Mouse (Mus musculus): ENCODE results near the gene Ccdc12.
"Not testable (repeated sequence)": the region's sequence is repeated elsewhere in the genome, so short reads cannot be mapped to it uniquely, and the experiment has no call there.

The Ccdc12 gene

DNA sequence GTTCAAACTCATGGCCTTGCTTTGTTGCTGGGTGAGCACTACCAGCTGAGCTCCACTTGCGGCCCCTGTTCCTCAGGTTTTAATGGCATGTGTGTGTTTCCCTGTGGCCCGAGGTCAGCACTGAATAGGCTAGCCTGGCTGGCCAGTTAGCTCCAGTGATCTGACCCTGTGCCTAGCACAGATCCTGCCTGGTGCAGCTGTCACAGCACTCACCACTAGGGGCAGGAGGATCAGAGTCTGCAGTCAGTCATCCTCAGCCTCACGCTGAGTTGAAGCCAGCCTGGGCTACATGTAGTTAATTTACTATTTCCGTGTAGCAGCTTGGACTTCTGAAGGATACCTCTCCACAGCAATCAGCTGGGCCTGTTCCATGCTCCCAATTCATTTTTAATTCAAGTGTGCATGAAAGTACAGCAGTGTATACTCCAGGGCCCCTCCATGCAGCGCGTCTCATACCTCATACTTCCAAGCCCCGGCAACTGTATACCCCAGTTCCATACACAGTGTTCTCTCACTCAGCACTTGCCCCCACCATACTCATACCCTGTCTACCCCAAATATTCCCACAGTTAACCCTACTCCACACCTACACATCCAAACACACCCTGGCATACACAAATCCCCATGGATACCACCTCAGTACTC lies 16.3 kb downstream of the Ccdc12 start:
- DNase-seq (ENCODE audit: extremely low spot score, low spot score): no peak

DNA sequence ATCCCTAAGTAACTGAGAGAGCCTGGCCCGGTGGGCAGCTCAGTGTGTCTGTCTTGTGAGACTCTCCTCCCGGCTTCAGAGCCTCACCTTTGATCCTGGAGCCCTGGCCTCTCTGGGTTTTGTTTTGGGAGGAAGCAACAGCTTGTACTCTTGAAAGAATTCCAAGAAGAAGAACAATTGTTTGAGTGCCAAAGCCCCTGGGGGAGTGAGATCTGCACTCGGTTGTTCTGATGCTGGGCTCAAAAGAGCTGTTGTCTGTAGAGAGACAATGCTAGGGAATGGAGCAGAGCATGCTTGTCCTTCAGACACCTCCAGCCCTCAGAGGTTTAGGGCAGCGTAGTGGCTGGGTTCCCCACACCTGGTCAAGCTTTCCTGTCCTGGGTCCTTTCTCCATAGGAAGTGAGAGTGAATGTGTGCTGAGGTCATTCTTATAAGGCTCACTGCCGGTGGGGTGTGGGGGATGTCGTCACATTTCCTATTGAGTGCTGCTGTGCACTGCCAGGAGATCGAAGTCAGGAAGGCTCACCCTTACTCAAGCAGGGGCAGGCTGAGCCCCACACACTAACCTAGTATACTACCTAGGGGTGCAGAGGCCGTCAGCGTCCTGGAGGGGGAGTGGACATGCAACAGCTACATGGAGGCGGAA lies 16.9 kb downstream of the Ccdc12 start:
- DNase-seq (ENCODE audit: extremely low spot score, low spot score): no peak

DNA sequence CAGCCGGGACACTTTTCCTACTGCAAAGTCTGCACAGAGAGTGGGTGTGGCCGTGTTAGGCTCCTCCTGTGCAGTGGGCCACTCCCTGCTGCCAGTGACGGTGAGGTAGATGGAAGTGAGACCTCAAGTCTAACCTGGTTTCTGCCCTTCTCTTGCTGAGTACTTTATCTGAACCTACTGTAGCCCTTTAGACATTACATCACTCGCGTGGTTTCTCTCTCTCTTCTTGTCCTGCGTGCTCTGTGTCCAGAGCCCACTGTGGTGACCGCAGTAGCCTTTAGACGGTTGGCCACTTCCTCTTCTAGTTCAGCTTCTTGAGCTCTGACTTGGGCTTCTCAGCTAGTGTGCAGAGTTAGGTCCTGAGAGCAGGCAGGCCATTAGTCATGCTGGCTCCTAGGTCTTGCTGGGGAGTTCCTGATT lies 20.2 kb downstream of the Ccdc12 start:
- DNase-seq (ENCODE audit: extremely low spot score, low spot score): no peak

DNA sequence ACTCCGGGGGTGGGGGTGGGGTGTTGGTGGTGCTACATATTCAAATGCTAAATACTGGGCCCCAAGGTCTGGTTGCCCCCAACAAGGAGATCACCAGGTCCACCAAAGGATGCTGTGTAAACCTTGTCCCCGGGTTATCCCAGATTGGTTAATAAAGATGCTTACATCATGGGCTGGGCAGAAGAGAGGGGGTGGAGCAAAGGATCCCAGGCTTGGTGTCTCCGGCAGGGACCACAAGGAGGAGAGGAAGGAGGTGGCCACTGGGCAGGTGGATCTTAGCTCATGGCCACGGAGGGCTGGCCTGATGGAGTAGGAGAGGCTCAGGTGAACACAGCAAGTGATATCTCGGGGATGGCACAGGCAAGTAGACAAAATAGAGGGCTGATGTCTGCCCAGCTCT lies 22.6 kb downstream of the Ccdc12 start:
- DNase-seq (ENCODE audit: extremely low spot score, low spot score): no peak

DNA sequence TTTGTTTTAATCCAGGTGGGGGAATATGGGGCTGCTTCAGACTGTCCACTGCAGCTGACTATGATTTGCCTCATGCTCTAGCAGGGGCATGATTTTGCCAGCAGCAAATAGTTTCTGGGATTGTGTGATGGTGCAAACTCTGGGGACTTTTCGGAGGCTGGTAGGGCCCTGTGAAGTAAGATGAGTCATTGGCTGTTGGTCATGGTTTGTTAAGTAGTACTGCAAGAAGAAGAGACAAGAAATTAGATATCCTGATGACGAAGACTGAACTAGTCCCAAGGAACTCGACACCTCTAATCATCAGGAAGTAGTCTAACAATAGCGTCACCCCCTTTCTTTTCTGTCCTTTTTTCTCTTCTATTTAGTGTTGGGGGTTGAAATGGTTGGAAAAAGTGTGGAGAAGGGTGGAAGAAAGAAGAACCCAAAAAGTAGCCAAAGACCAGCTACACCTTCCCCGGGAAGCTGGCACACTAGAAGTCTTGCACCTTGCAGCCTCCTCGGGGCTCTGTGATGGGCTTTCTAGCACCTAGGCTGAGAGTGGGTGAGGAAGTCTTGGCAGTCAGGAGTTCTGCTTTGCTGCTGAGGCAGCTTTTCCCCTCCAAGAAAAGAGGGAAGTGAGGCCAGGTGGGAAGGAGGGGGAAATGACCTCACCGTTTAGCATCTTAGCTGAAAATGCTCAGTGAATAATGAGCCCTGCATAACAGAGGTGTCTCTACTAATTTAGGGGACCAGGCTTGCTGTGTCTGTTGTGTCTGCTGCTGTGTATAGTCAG lies 24.6 kb downstream of the Ccdc12 start:
- DNase-seq (ENCODE audit: extremely low spot score, low spot score): no peak

DNA sequence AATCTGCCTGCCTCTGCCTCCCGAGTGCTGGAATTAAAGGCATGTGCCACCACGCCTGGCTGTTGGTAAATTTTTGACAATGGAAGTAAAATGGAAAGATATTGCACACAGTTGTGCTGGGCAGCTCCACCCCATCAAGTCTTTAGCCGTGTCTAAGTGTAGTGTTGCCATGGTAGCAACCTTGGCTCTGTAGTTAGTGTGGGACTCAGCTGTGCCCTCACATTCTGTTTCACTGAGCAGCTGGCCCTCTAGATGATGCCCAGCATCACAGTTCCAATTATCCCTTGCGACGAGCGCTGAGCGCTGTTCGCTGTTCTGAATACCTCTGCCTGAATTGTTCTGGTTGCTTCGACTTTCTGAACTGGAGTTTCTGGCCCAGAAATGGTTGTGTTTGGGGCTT lies 25.5 kb downstream of the Ccdc12 start:
- DNase-seq (ENCODE audit: extremely low spot score, low spot score): no peak

DNA sequence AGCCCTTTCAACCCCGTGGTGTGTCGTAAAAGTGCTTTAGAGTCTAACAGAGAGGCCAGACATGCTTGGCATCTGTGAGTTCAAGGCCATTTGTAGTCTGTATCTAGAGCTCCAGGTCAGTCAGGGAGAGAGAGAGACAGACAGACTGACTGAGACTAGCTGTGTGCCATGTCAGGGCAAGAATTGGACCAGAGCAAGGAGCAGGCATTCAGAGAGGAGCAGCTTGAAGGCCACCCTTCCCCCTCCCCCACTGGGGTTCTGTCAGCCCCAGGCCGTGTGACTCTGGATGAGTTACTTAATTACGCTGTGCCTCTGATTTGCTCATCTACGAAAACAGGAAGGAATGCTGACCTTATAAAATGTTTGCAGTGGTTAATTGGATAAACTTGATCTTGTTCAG lies 26.0 kb downstream of the Ccdc12 start:
- no peak for DNase-seq (ENCODE audit: extremely low spot score, low spot score)

DNA sequence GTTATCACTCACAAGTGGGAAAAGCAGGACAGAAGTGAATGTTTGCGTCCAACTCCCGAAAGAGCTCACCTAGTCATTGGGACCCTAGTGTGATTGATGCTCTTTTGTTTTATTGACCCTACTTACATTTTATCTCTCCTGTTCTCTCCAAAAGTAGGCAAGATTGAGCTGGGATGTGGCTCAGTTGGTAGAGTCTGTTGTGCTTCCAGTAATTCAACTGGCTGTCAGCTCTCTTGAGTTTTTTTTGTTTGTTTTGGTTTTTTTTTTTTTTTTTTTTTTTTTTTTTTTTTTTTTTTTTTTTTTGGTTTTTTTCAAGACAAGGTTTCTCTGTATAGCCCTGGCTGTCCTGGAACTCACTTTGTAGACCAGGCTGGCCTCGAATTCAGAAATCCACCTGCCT lies 26.4 kb downstream of the Ccdc12 start:
- not testable (repeated sequence) for DNase-seq (ENCODE audit: extremely low spot score, low spot score)

DNA sequence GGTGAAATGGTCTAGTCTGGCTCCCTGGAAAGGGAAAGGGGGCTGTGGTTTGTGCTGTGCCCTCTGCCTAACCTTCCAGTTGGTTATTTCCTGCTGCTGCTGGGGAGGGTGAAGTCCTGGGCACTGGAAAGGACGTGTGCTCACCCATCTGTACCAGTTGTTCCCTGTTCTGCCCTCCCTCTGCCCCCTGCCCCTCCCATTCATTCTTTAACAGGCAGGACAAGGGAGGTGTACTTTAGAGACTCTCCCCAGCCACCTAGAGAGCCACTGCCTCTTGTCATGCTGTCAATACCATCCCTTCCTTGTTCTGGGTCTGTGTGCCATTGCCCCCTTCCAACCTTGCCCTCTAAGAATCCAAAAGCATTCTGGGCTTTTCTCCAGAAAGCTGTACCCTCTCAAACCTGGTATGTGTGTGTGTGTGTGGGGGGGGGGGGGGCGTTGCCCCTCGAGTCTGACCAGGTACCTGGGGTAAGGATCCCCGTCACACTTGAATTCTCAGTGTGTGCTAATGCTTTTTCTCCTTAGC lies 27.3 kb downstream of the Ccdc12 start:
- no peak for DNase-seq (ENCODE audit: extremely low spot score, low spot score)

DNA sequence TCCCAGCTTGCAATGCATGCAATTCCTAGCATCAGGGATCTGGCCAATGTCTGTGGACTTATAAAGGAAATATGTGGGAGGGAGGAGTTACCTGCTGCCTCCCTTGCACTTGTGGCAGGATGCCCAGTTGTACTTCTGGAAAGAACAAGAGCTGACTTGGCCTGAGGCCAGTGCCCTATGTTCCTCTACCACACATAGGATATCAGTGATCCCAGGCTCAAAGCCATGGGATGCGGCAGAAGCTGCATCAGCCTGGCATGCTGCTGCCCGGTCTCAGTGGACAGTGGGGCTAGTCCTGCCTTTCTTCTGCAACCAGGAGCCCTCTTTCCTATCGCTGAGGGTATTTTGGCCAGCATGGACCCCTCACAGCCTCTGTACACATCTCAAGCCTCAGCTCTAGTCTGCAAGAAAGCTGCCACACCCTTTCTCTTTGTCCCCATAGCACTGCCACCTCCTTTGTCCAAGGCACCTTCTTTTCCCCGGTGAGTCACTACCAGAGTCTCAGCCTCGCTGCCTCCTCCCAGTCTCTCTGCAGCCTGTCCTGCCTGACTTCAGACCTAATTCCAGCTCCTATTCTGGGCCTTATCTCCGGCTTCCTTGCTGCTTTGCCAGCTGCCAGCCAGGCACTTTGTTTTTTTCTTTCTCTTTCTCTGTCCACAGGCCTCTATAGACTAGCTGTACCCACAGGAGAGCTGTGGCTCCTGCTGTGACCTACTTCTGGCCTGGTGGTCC lies 28.0 kb downstream of the Ccdc12 start:
- no peak for DNase-seq (ENCODE audit: extremely low spot score, low spot score)

DNA sequence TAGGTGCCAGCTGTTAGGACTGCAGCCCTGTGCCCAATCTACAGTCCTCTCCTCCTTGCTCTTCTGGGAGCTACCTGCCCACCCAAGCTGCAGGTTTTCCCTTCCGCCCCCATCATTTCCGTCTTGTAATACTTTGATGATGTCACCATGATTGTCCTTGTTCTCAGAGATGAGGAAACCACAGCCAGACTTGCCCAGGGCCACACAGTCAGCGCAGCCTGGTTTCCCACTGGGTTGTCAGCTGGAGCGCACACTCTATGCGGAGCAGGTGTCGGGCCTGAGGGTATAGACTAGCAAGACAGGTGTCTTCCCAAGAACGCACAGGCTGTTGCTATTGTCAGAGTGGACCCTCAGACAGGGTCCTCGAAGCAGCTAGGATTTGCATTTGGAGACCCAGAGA lies 28.9 kb downstream of the Ccdc12 start:
- DNase-seq (ENCODE audit: extremely low spot score, low spot score): no peak

DNA sequence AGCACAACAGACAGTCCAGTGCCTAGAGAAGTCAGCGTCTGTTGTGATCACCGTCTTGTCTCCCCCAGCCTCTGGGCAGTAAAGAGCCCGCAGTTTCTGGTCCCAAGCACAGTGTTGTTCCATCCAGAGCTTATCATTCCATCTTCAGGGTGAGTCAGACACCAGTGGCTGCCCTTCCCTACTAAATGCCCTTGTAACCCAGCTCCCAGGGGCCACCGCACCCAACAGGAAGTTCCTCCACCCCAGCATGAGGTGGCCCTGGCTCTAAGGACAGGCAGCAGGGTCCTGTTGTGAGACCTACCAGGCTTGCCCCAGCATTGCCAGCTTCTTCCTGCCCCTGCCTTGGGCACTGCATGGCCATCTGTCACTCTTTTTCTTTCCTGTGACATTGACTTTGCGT lies 29.3 kb downstream of the Ccdc12 start:
- DNase-seq (ENCODE audit: extremely low spot score, low spot score): no peak

DNA sequence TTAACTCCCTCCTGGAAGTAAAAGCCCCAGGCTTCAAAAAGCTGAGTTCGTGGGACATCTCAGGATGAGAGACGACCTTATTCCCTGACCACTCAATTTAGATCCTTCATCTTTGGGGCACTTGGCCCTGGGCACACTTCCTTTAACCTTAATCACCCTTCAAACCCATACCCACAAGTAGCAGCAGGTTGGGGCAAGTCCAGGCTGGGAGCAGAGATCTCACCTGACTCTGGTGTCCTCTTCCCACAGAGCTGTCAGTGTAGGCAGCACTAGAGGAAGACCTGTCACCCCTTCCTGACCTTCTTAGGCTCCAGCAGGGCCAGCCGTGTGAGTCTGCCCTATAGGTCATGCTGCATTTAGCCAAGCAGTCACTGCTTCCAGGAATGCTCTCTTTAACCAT lies 30.2 kb downstream of the Ccdc12 start:
- DNase-seq (ENCODE audit: extremely low spot score, low spot score): no peak

DNA sequence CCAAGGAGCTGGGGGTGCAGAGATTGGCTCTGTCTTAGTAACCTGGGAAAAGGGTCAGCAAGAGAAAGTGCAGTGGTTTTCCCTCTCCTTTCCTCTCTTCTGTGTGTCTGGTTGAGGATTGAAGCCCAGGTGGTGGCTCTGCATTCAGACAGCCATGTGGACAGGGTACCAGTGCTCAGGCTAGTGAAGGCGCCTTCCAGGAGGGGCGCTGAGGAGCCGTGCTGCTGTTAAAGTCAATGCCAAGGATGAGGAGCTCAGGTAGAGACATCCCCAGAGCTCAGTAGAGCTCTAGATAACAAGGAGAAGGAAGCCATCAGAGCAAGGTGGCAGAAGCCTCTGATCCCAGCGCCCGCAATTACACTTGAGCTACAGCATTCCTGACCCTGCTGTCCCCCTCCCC lies 30.8 kb downstream of the Ccdc12 start:
- DNase-seq (ENCODE audit: extremely low spot score, low spot score): no peak

DNA sequence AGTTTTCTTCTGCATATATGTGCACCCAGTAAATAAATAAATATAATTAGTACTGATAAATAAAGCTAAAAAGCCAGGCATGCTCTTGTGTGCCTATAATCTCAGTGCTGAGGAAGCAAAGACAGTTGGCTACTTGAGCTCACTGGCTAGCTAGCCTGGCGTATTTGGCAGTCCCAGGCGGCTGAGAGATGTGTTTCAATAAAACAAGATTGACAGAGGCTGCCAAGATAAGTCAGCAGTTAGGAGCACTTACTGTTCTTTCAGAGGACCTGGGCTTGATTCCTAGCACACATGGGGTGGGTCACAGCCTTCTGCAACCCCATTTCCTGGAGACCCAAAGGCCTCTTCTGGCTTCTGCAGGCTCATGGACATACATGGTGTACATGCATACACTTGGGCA lies 31.5 kb downstream of the Ccdc12 start:
- DNase-seq (ENCODE audit: extremely low spot score, low spot score): no peak

DNA sequence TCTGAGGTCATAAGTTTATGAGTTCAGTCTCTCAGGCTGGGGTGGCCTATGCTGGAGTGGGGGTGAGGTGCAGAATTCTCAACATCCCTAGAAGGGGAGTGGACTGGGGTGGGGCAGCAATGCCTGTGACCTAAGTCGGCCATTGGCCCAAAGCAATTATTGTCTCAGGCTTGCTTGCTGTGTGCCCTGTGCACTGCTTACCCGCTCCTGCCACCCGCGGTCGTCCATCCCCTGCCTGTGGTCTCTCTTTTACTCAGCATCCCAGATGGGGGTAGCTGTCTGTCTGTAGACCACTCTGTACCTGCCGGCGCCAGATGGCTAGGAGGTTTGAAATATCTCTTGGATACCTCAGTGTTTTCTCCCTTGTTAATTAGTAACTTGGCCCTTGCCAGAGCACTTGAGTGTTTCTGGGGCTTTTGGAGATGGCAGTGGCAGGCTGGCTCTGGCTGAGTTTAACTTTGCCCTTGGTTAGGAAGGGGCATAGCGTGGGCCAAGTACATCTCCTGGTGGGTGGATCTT lies 33.0 kb downstream of the Ccdc12 start:
- no peak for DNase-seq (ENCODE audit: extremely low spot score, low spot score)

DNA sequence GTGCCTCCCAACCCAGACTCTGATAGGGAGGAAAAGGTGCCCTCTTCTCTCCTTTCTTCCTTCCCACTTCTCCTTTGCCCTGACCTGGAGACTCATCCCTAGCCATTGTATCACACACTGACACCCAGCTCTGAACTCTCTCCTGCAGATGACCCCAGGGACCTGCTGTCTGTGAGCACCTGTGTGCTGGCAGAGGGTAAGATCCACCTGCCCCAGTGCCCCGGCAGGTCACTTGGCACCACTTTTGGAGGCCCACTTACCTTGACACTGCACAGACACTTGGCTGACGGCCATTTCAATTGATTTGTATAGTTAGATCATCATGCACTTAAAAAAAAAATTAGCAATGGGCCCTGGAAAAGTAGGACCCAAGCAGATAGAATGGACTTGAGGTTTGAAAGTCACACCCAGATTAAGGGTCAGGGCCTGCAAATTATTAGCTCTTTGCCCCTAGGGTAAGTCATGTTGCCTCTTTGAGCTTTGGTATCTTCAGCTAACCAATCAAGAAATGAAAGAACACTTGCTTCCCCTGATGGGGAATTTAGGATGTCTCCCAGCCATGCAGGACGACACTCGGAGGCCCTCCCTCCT lies 39.0 kb downstream of the Ccdc12 start:
- no peak for DNase-seq (ENCODE audit: extremely low spot score, low spot score)

DNA sequence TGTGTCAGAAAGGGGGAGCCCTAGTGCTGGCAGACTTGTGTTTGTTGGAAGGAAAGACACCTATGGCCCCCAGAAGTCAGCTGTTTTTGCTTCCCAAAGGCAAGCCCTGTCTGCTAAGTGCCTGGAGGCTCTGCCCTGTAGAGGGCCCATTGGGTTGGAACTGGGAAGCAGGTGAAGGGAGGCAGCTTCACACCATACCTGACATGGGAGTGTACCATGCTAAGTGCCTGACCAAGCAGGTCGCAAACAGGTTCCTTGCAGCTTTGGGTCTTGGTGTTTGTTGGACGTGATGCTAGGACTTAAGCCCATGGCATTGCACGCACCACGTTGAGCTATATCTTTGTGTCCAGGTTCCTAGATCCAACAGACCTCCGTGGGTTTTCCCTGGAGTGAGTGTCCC lies 40.1 kb downstream of the Ccdc12 start:
- no peak for DNase-seq (ENCODE audit: extremely low spot score, low spot score)

DNA sequence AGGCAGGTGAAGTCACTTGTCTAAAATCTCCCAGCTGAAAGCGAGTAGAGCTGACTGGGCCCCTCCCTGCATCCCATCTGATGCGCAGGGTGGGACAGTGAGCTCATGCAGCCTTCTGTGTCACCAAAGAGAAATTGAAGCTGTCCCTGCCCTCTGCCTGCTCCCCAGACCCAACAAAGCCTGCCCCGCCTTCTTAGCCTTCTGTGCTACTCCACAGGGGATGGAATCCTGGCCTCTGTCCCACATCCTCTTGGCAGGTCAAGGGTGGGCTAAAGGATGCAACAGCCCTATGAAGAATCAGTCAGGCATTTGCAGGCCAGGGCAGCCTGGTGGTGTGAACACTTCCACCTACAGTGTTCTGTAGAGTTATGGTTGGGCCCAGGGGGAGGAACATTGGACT lies 41.2 kb downstream of the Ccdc12 start:
- no peak for DNase-seq (ENCODE audit: extremely low spot score, low spot score)

DNA sequence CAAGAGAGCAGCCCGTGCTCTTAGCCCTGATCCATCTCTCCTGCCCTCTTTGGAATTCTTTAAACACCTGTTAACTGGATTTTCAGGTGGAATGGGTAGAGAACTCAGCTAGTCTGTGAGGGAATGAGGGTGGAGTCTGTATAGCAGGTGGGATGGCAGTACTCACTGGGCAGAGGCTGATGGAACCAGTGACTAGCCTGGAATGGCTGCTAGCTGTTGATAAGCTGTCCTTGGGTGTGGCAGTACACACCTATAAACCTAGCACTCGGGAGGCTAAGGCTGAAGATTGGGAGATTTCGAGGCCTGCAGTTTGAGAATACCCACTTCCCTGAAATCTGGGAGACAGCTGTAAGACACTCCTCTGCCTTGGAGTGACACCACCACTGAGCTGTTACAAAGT lies 43.3 kb downstream of the Ccdc12 start:
- no peak for DNase-seq (ENCODE audit: extremely low spot score, low spot score)
